Mouse (Mus musculus) liver, embryonic 15.5 days (tissue): Measurements from ENCODE around the gene Serpina3n. TPM values are rescaled to one million over a fixed set of nuclear protein-coding genes. Genes with fewer than 3 reads are reported as not detected.
"Not testable (repeated sequence)": the region's sequence is repeated elsewhere in the genome, so short reads cannot be mapped to it uniquely, and the experiment has no call there.

Source experiments
- ATAC-seq: fragments of 200-750 bp; cut with Nextera tagmentation; 2 replicates; pipeline ENCODE4 v1.8.0; 2017; ENCODE audit warnings: moderate number of reproducible peaks, mild to moderate bottlenecking, moderate library complexity; ENCODE audit not compliant: insufficient read depth
- H3K27ac ChIP-seq: fragments of 300-500 bp; sonication (generic); replicated peaks from 2 replicates; pipeline ENCODE4 v1.5.1; 2015; ENCODE audit warnings: mild to moderate bottlenecking, inconsistent platforms
- H3K27me3 ChIP-seq: fragments of 300-500 bp; sonication (generic); 2 replicates; pipeline ENCODE4 v1.6.1; 2015; ENCODE audit warnings: mild to moderate bottlenecking, inconsistent platforms
- H3K36me3 ChIP-seq: fragments of 300-500 bp; sonication (generic); replicated peaks from 2 replicates; pipeline ENCODE4 v1.6.1; 2015; ENCODE audit warnings: moderate library complexity, mild to moderate bottlenecking, inconsistent platforms
- H3K4me1 ChIP-seq: fragments of 300-500 bp; sonication (generic); replicated peaks from 2 replicates; pipeline ENCODE4 v1.6.1; 2015; ENCODE audit warnings: inconsistent platforms
- H3K4me2 ChIP-seq: fragments of 300-500 bp; sonication (generic); 2 replicates; pipeline ENCODE4 v1.6.1; 2015; ENCODE audit warnings: moderate library complexity, mild to moderate bottlenecking, inconsistent platforms
- H3K4me3 ChIP-seq: fragments of 300-500 bp; sonication (generic); replicated peaks from 2 replicates; pipeline ENCODE4 v1.5.1; 2015; ENCODE audit warnings: mild to moderate bottlenecking, inconsistent platforms
- H3K9ac ChIP-seq: fragments of 300-500 bp; sonication (generic); 2 replicates; pipeline ENCODE4 v1.6.1; 2015; ENCODE audit warnings: moderate library complexity, mild to moderate bottlenecking, inconsistent platforms
- H3K9me3 ChIP-seq: fragments of 300-500 bp; sonication (generic); replicated peaks from 2 replicates; pipeline ENCODE4 v1.6.1; 2016; ENCODE audit warnings: inconsistent platforms
- WGBS: fragments of 180-500 bp; shearing (Covaris S2); methylation state at CpG from one replicate; pipeline ENCODE4 v1.1.7; 2015; ENCODE audit warnings: mixed read lengths; ENCODE audit not compliant: insufficient replicate concordance; 5-methylcytosine and 5-hydroxymethylcytosine counted together
- polyA plus RNA-seq: library from polyadenylated mRNA; unstranded; fragments of >200 nt; fragmentation: Nextera tagmentation; extraction: Ambion mirVana; gene quantifications from 2 replicates; pipeline ENCODE4 v1.2.1, GENCODE M21; 2015

Gene Serpina3n
- 1.0 and 2.6 TPM in 2 replicates for polyA plus RNA-seq

- 51% methylated on average over 4 of the region's 4 CpGs for WGBS
- ATAC-seq: no peak
- Histone ChIP-seq H3K9ac (no peak within 1 kb of the TSS), H3K27me3 (no peaks in the 10 kb centered on the region), H3K4me1 (no peaks in the 10 kb centered on the region), H3K4me3 (no peak within 1 kb of the TSS), H3K36me3 (no peaks in the 10 kb centered on the region), H3K4me2 (no peak within 1 kb of the TSS), H3K9me3 (no peaks in the 10 kb centered on the region), H3K27ac (no peak within 1 kb of the TSS)
These were observed at the start of gene Serpina3n for GRCm38 (mm10) chr12:104406454-104406885. Serpina3n (plus strand) TSS chr12:104406729.

DNA sequence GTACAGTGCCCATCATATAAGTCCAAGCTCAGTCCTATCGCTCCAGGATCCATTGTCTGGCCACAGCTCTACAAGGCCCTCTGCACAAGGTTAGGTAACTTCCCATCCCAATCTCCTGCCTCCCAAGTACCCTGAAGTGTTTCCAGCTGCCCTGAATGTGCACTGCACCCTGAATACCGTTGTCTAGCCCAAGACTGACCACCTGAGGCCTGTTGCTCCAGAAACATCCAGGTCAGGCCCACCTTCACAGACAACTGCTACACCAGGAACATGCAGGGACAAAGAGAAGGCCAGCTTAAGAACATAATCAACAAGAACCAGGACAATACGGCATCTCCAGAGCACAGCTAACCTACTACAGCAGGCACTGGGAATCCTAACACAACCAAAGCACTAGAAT lies 36.5 kb upstream of the Serpina3n start:
- Histone ChIP-seq H3K4me2 (no peak overlapping the region), H3K9me3 (no peaks in the 10 kb centered on the region), H3K9ac (no peak overlapping the region), H3K27me3 (no peaks in the 10 kb centered on the region), H3K36me3 (no peaks in the 10 kb centered on the region), H3K4me3 (no peak overlapping the region), H3K4me1 (no peaks in the 10 kb centered on the region), H3K27ac (no peak overlapping the region)
- no peak for ATAC-seq
- 66% methylated on average over 3 of the region's 3 CpGs for WGBS

DNA sequence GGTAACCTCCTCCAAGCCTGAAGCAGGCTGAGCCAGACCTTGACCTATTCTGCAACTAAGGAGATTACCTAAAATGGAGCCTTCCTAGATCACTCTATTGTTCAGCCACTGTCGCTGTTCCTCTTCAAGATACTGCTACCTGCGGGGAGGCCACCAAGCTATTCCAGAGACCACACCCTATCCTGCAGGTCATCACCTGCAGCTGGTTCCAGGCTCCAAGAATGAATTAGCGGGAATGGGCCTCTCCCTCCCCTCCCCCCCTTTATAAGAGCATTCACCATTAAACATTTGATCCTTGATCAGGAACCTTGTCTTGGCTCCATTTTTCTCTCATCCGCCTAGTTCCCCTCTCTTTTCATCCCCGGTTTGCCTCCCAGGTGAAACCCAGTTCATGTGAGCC lies 29.4 kb upstream of the Serpina3n start:
- 59% methylated on average over 5 of the region's 5 CpGs for WGBS
- not testable (repeated sequence) for H3K9me3 ChIP-seq, H3K9ac ChIP-seq, H3K27me3 ChIP-seq, H3K36me3 ChIP-seq, H3K4me2 ChIP-seq, H3K4me3 ChIP-seq, ATAC-seq, H3K4me1 ChIP-seq, H3K27ac ChIP-seq

- H3K27ac ChIP-seq, H3K4me1 ChIP-seq, H3K4me3 ChIP-seq, ATAC-seq, H3K27me3 ChIP-seq, H3K9ac ChIP-seq, H3K4me2 ChIP-seq, H3K9me3 ChIP-seq, H3K36me3 ChIP-seq: not testable (repeated sequence)
- 65% methylated on average over 2 of the region's 2 CpGs for WGBS
These were observed 28.2 kb upstream of the Serpina3n start for GRCm38 (mm10) chr12:104378351-104378750.

DNA sequence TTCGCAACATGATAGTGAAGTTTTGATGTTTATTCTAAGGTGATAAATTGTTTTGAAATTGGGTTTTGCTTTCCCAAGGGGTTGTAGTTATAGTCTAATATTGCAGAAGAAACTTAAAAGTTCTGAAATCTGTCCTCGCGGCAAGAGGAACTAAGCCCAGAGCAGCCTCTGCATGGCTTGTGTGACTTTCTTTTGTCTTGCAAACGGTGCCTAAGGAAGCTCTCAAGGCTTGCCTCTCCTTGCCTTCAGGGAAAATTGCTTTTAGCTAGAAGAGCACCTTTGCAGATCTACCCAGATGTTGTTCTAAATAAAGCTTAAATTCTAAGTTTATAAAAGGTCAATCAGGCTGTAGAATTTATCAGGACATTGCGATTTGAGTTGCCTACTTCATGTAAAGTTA lies 27.7 kb upstream of the Serpina3n start:
- not testable (repeated sequence) for H3K27ac ChIP-seq, ATAC-seq, H3K9me3 ChIP-seq, H3K36me3 ChIP-seq, H3K4me3 ChIP-seq, H3K27me3 ChIP-seq, H3K9ac ChIP-seq, H3K4me2 ChIP-seq, H3K4me1 ChIP-seq
- 46% methylated on average over 5 of the region's 5 CpGs for WGBS

DNA sequence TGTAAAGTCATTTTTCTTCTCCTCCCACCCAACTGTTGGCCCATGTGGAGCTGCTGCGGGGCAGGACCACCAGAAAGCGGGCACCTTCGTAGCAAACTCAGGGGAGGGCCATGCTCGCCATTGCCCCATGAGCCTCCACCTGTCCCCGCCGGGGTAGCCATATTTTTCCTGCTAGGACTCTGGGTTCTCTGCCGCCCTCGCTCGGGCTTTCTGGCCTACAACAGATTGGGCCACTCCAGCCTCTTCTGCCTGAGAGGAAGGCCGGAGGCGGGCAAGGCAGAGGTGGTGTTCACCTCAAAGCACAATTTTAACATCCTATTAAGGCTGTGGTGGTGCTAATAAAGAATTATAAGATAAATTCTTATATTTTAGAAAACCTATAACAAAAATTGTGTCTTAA lies 26.7 kb upstream of the Serpina3n start:
- no peaks in the 10 kb centered on the region for H3K9me3 ChIP-seq
- no peak overlapping the region for H3K27ac ChIP-seq
- no peaks in the 10 kb centered on the region for H3K36me3 ChIP-seq
- H3K4me2 ChIP-seq: no peak overlapping the region
- no peak overlapping the region for H3K9ac ChIP-seq
- 73% methylated on average over 11 of the region's 11 CpGs for WGBS
- H3K4me3 ChIP-seq: no peak overlapping the region
- no peaks in the 10 kb centered on the region for H3K27me3 ChIP-seq
- ATAC-seq: no peak
- H3K4me1 ChIP-seq: no peaks in the 10 kb centered on the region

- H3K27ac ChIP-seq, H3K36me3 ChIP-seq, H3K4me2 ChIP-seq, H3K9ac ChIP-seq, H3K4me1 ChIP-seq, H3K9me3 ChIP-seq, H3K4me3 ChIP-seq, H3K27me3 ChIP-seq, ATAC-seq: not testable (repeated sequence)
- WGBS: 71% methylated on average over 8 of the region's 8 CpGs
These were observed 25.4 kb upstream of the Serpina3n start for GRCm38 (mm10) chr12:104381071-104381604.

DNA sequence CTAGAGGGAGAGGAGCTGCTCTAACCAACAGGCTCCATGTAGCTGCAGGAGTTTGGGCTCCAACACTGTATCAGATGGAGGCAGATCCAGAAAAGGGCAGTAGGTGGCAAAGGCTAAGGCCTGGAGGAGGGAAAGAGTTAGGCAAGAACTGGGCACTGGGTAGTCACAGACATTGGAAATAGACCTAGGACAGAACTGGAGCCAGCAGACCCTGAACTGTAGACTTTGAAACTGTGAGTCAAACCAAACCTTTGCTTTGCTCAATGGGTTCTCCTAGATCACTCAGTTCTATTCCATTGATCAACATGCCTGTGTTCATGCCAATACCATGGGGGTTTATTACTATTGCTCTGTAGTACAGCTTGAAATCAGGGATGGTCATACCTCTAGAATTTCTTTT lies 20.5 kb upstream of the Serpina3n start:
- H3K27ac ChIP-seq, H3K36me3 ChIP-seq, H3K27me3 ChIP-seq, H3K4me3 ChIP-seq, H3K9me3 ChIP-seq, H3K4me2 ChIP-seq, H3K9ac ChIP-seq, H3K4me1 ChIP-seq: not testable (repeated sequence)
- ATAC-seq: 0 out of 2 replicates have a peak, but pooled peaks have one; percentile 18

DNA sequence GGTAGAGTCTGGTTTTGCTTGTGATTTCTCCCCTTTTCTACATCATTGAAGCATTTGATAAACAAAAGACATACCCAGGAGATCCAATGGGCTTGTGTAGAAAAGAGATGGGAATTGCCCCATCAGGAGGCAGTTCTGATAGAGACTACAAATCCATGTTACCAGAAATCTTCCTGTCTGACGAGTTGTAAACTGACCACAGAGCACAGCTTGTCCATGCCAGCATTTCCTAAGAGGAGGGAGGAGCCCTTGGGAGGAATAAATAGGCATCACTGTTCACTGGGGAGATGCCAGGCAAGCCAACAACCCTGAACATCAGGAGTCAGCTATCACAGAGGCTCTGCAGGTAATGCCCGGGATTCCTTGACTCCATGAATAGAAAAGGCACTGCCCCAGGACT lies 19.7 kb upstream of the Serpina3n start:
- H3K36me3 ChIP-seq, H3K27ac ChIP-seq, H3K4me3 ChIP-seq, H3K4me1 ChIP-seq, ATAC-seq, H3K9ac ChIP-seq, H3K27me3 ChIP-seq, H3K9me3 ChIP-seq, H3K4me2 ChIP-seq: not testable (repeated sequence)
- WGBS: 25% methylated on average over 2 of the region's 2 CpGs

DNA sequence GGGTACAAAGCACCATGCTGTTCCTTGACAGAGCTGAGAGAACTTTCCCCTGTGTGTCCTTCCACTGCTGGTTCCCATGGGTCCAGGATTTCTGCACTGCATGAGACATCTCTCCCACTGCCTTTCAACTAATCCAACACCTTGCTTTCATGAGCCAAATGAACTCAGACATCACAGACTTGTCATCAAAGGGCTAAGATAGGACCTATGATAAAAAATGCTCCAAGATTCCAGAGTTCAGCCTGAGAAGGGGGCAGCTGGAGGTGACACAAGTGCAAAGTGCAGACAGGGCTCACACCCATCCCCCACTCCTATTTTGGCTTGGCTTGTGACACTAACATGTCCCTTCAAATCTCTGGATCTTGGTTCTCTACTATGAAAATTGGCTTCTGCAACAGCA lies 18.1 kb upstream of the Serpina3n start:
- H3K4me1 ChIP-seq: no peaks in the 10 kb centered on the region
- no peaks in the 10 kb centered on the region for H3K9me3 ChIP-seq
- no peaks in the 10 kb centered on the region for H3K27me3 ChIP-seq
- H3K27ac ChIP-seq: no peak overlapping the region
- H3K4me2 ChIP-seq: no peak overlapping the region
- H3K9ac ChIP-seq: no peak overlapping the region
- no peak overlapping the region for H3K4me3 ChIP-seq
- no peaks in the 10 kb centered on the region for H3K36me3 ChIP-seq
- no peak for ATAC-seq

DNA sequence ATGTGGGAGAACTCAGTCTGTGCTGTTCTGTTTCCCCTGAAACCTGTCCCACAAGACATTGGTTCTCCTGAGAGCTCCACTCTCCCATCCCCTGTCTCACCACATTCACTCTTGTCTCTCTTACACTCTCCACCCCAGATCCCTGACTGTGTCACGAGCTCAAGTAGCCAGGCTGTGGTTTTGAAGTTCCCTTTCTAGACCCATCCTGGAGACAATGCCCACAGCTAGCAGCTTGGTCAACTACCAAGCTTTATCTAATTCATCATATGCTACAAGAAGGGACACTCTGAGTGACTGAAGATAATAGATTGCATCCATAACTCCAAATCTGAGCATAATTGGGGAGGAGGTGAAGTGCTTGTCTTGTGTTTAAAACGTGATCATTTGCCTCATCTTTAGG lies 15.5 kb upstream of the Serpina3n start:
- ATAC-seq, H3K4me3 ChIP-seq, H3K9me3 ChIP-seq, H3K9ac ChIP-seq, H3K4me1 ChIP-seq, H3K27me3 ChIP-seq, H3K4me2 ChIP-seq, H3K27ac ChIP-seq, H3K36me3 ChIP-seq: not testable (repeated sequence)
- WGBS: 15% methylated on average over 2 of the region's 2 CpGs

DNA sequence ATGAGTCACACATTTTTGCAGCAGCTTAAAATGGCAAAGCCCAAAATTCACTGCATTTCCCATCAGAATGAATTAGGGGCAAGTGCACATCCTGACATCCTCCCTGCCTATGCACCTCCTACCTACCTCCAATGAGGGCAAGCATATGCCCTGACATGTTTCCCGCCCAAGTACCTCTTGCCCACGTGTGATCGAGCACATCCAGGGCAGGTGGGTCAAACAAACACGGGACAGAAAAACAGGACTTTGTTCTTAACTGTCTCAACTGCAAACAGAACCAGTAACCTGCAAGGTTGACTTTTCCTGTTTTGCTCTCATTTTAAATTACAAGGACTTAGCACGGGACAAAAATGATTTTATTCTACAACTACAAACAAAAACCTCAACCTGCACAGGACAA lies 2.6 kb upstream of the Serpina3n start:
- Histone ChIP-seq H3K4me1 (no peaks in the 10 kb centered on the region), H3K9me3 (no peaks in the 10 kb centered on the region), H3K27me3 (no peaks in the 10 kb centered on the region), H3K27ac (no peak overlapping the region), H3K36me3 (no peaks in the 10 kb centered on the region), H3K4me2 (no peak overlapping the region), H3K4me3 (no peak overlapping the region), H3K9ac (no peak overlapping the region)
- ATAC-seq: peak; percentile 74
- WGBS: 51% methylated on average over 5 of the region's 5 CpGs
